Mouse (Mus musculus) MEL (cell line): ENCODE results near the gene Jade2.

Experiments used
- CTCF ChIP-seq, 3 experiments: IDR thresholded peaks in 2 of 3; conservative IDR thresholded peaks in 1 of 3; 2 replicates each; pipeline ENCODE4 v1.5.1; 2011 to 2012; ENCODE audit warnings: low read length in 3 of 3, low read depth in 2 of 3, mild to moderate bottlenecking in 2 of 3, improper control_type of control experiment in 1 of 3, inconsistent platforms in 1 of 3, mixed read lengths in 1 of 3, moderate library complexity in 1 of 3; ENCODE audit not compliant: control insufficient read depth in 1 of 3, insufficient read depth in 1 of 3, poor library complexity in 1 of 3, severe bottlenecking in 1 of 3
- GATA1 ChIP-seq: IDR thresholded peaks from 2 replicates; pipeline ENCODE4 v1.6.1; 2011; ENCODE audit warnings: low read depth, low read length, improper control_type of control experiment
- KAT2A ChIP-seq: conservative IDR thresholded peaks from 2 replicates; pipeline ENCODE4 v1.6.1; 2012; ENCODE audit warnings: low read depth, low read length, improper control_type of control experiment, inconsistent platforms
- POLR2AphosphoS2 ChIP-seq: IDR thresholded peaks from 2 replicates; pipeline ENCODE4 v1.6.1; 2011; ENCODE audit warnings: low read length, improper control_type of control experiment

DNA sequence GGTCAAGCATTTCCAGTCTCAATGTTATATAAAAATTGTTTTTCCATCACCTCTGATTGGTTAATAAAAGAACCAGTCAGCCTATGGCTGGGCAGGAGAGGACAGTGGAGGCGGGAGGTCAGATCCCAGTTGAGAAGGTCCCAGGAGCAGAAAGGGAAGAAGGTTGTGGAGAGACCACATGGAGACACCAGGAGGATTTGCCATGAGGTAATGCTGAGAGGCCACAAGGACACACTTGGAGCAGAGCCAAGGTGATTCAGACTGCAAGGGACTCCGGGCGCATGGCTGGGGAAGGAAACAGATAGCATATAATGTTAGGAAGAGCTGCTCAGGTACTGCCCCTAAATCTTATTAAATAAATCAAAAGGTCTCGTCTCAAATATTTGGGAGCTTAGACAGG lies 61.2 kb downstream of the Jade2 start:
- TF ChIP-seq GATA1 (no peak), POLR2AphosphoS2 (no peak), KAT2A (no peak), CTCF (IDR thresholded peaks at IDR 0.05 in 2 of 3, conservative IDR thresholded peaks at IDR 0.05 in 1 of 3; ENCODE audit: control insufficient read depth in 1 of 3, insufficient read depth in 1 of 3, low read depth in 2 of 3, low read length in 3 of 3, poor library complexity in 1 of 3, severe bottlenecking in 1 of 3) (no peak)
